10 mouse cellular contexts compared by ENCODE assay signal in genomic region chr3:55447486-55448460, GRCm38 (mm10). TPM values are rescaled to one million over a fixed set of nuclear protein-coding genes. Genes with fewer than 3 reads are reported as not detected.
DNase-seq lines count a peak whose midpoint lies in the region; ATAC-seq and TF ChIP-seq lines count a peak whose summit lies in the region.
"Had no signal": no experiment of that assay in that cellular context is flagged by ENCODE, and none has a peak within 500 bp of the region (broad histone marks: within the 10 kb centered on the region; RNA-seq: fewer than 3 reads in every experiment).

No protein-coding gene starts in this region.

- ATAC-seq in embryonic facial prominence, embryonic 13.5 days (ENCODE audit: insufficient number of reproducible peaks, insufficient read depth, low FRiP score, low TSS enrichment, low read depth), result no peak
- peak; percentile 84; the same call in 1 of the 2 replicates for ATAC-seq in midbrain, postnatal 0 days (ENCODE audit: low FRiP score)
- no peak for ATAC-seq in granulocyte monocyte progenitor cell, adult 5-6 weeks (replicated peaks; ENCODE audit: poor library complexity, severe bottlenecking)
- ATAC-seq in intestine, embryonic 15.5 days, result no peak

- no peak overlapping the region for H3K9ac ChIP-seq in embryonic facial prominence, embryonic 13.5 days
- no peak overlapping the region for H3K9ac ChIP-seq in midbrain, postnatal 0 days (replicated peaks; ENCODE audit: low read length, poor library complexity, severe bottlenecking)
- no peak overlapping the region for H3K9ac ChIP-seq in intestine, embryonic 15.5 days

- no peak for DNase-seq in embryonic facial prominence, embryonic 10.5 days (ENCODE audit: low spot score)
- DNase-seq in retina, postnatal 1 day, result peak; percentile 53
- no peak for DNase-seq in retina, embryonic 14.5 days (ENCODE audit: low spot score)
- peak; percentile 38 for DNase-seq in heart, postnatal 4 days
- peak; percentile 91 for DNase-seq in midbrain, postnatal 0 days (ENCODE audit: low spot score)

- H3K9me3 ChIP-seq in embryonic facial prominence, embryonic 13.5 days, result no peaks in the 10 kb centered on the region
- no peaks in the 10 kb centered on the region; the same call in 1 of the 2 replicates for H3K9me3 ChIP-seq in embryonic facial prominence, embryonic 10.5 days
- no peaks in the 10 kb centered on the region for H3K9me3 ChIP-seq in midbrain, postnatal 0 days (ENCODE audit: low read length)
- no peaks in the 10 kb centered on the region for H3K9me3 ChIP-seq in intestine, embryonic 15.5 days

- peaks cover 8% of the 10 kb centered on the region for H3K4me1 ChIP-seq in embryonic facial prominence, embryonic 13.5 days
- 0 out of 2 replicates have a peak, but pooled peaks cover 4% of the 10 kb centered on the region for H3K4me1 ChIP-seq in embryonic facial prominence, embryonic 10.5 days
- H3K4me1 ChIP-seq in midbrain, postnatal 0 days (ENCODE audit: insufficient read depth, low read length), result no peaks in the 10 kb centered on the region; the same call in 1 of the 2 replicates
- H3K4me1 ChIP-seq in intestine, embryonic 15.5 days (replicated peaks), result no peaks in the 10 kb centered on the region

- TF ChIP-seq CTCF in midbrain, postnatal 0 days (IDR thresholded peaks at IDR 0.05), result no peak

- no peaks in the 10 kb centered on the region for H3K27me3 ChIP-seq in embryonic facial prominence, embryonic 13.5 days
- H3K27me3 ChIP-seq in embryonic facial prominence, embryonic 10.5 days (replicated peaks; ENCODE audit: low read depth, poor library complexity, severe bottlenecking), result no peaks in the 10 kb centered on the region
- no peaks in the 10 kb centered on the region for H3K27me3 ChIP-seq in midbrain, postnatal 0 days (ENCODE audit: insufficient read depth, low read length)
- no peaks in the 10 kb centered on the region for H3K27me3 ChIP-seq in intestine, embryonic 15.5 days (replicated peaks)

- no peak overlapping the region for H3K4me3 ChIP-seq in embryonic facial prominence, embryonic 13.5 days
- no peak overlapping the region for H3K4me3 ChIP-seq in embryonic facial prominence, embryonic 10.5 days
- no peak overlapping the region for H3K4me3 ChIP-seq in midbrain, postnatal 0 days (ENCODE audit: low read depth, low read length)
- no peak overlapping the region for H3K4me3 ChIP-seq in intestine, embryonic 15.5 days (replicated peaks)

- H3K27ac ChIP-seq in embryonic facial prominence, embryonic 13.5 days, result peak overlapping the region; percentile 68
- no peak overlapping the region for H3K27ac ChIP-seq in embryonic facial prominence, embryonic 10.5 days (replicated peaks)
- peak overlapping the region; percentile 57; the same call in 1 of the 2 replicates for H3K27ac ChIP-seq in midbrain, postnatal 0 days (ENCODE audit: low read depth, low read length)
- H3K27ac ChIP-seq in intestine, embryonic 15.5 days, result no peak overlapping the region

- H3K4me2 ChIP-seq in embryonic facial prominence, embryonic 13.5 days, result no peak overlapping the region
- H3K4me2 ChIP-seq in midbrain, postnatal 0 days (ENCODE audit: low read depth, low read length, poor library complexity, severe bottlenecking), result no peak overlapping the region
- H3K4me2 ChIP-seq in intestine, embryonic 15.5 days (replicated peaks), result no peak overlapping the region

- WGBS in embryonic facial prominence, embryonic 13.5 days, result 48% methylated on average over 5 of the region's 5 CpGs
- WGBS in embryonic facial prominence, embryonic 10.5 days, result 81% methylated on average over 5 of the region's 5 CpGs
- 73% methylated on average over 5 of the region's 5 CpGs for WGBS in midbrain, postnatal 0 days
- 84% methylated on average over 5 of the region's 5 CpGs for WGBS in intestine, embryonic 15.5 days

- H3K36me3 ChIP-seq in embryonic facial prominence, embryonic 13.5 days, result no peaks in the 10 kb centered on the region
- no peaks in the 10 kb centered on the region for H3K36me3 ChIP-seq in embryonic facial prominence, embryonic 10.5 days (replicated peaks)
- H3K36me3 ChIP-seq in midbrain, postnatal 0 days (ENCODE audit: insufficient read depth, low read length), result no peaks in the 10 kb centered on the region
- H3K36me3 ChIP-seq in intestine, embryonic 15.5 days, result no peaks in the 10 kb centered on the region

RNA-seq across cellular contexts. Expression of gene Gm21954, which starts 24.2 kb away (rescaled TPM):
- not detected in 2 replicates for polyA plus RNA-seq in embryonic facial prominence, embryonic 13.5 days (2015; fragmentation: Nextera tagmentation; extraction: Ambion mirVana)
- polyA plus RNA-seq in embryonic facial prominence, embryonic 10.5 days (2016; fragmentation: Nextera tagmentation; extraction: Ambion mirVana), result not detected in 2 replicates
- not detected for total RNA-seq in heart, postnatal 4 days (2021)
- not detected in 2 replicates for total RNA-seq in midbrain, postnatal 0 days (2014; rRNA removed)
- polyA plus RNA-seq in midbrain, postnatal 0 days (2015; fragmentation: Nextera tagmentation; extraction: Ambion mirVana), result not detected in 2 replicates
- not detected in 2 replicates for total RNA-seq in granulocyte monocyte progenitor cell, adult 5-6 weeks (2014; fragmentation: Nextera tagmentation)
- not detected in 2 replicates for total RNA-seq in granulocyte monocyte progenitor cell, adult 5-6 weeks (2017)
- polyA plus RNA-seq in intestine, embryonic 15.5 days (2015; fragmentation: Nextera tagmentation; extraction: Ambion mirVana), result not detected in 2 replicates
- polyA plus RNA-seq: large intestine, adult 2 months; neural tube, embryonic 14.5 days had no signal

Comparison
In these comparisons a context has a peak if more than half of its experiments do, and no peak if none do; other contexts are left out.
1. H3K27ac ChIP-seq: peak in embryonic facial prominence, embryonic 13.5 days (single experiment) and midbrain, postnatal 0 days (single experiment); none in embryonic facial prominence, embryonic 10.5 days (single experiment) and intestine, embryonic 15.5 days (single experiment).
2. DNase-seq: peak in retina, postnatal 1 day (single experiment), heart, postnatal 4 days (single experiment) and midbrain, postnatal 0 days (single experiment); none in embryonic facial prominence, embryonic 10.5 days (single experiment) and retina, embryonic 14.5 days (single experiment).